Mouse (Mus musculus) lung, postnatal 0 days (tissue): ENCODE measurements around the gene Eif5a. TPM values are rescaled to one million over a fixed set of nuclear protein-coding genes. Genes with fewer than 3 reads are reported as not detected.

ENCODE experiments used
- ATAC-seq: fragments of 200-750 bp; cut with Nextera tagmentation; 2 replicates; pipeline ENCODE4 v1.8.0; 2017; ENCODE audit warnings: moderate library complexity
- DNase-seq: peaks from one replicate; pipeline ENCODE4 v3.0.0-alpha.2; 2016; ENCODE audit warnings: low spot score
- H3K27ac ChIP-seq: fragments of 300-500 bp; sonication (generic); 2 replicates; pipeline ENCODE4 v1.5.1; 2014; ENCODE audit warnings: antibody characterized with exemption, mild to moderate bottlenecking, low read length, mixed read lengths
- H3K27me3 ChIP-seq: fragments of 300-500 bp; sonication (generic); replicated peaks from 2 replicates; pipeline ENCODE4 v1.6.1; 2014; ENCODE audit warnings: low read length, mixed read lengths; ENCODE audit not compliant: insufficient read depth
- H3K36me3 ChIP-seq: fragments of 300-500 bp; sonication (generic); 2 replicates; pipeline ENCODE4 v1.6.1; 2014; ENCODE audit warnings: low read length, mixed read lengths; ENCODE audit not compliant: insufficient read depth
- H3K4me1 ChIP-seq: fragments of 300-500 bp; sonication (generic); 2 replicates; pipeline ENCODE4 v1.6.1; 2014; ENCODE audit warnings: antibody characterized with exemption, low read depth, low read length, mixed read lengths; ENCODE audit not compliant: insufficient read depth
- H3K4me2 ChIP-seq: fragments of 300-500 bp; sonication (generic); replicated peaks from 2 replicates; pipeline ENCODE4 v1.6.1; 2014; ENCODE audit warnings: low read depth, mild to moderate bottlenecking, low read length, moderate library complexity, mixed read lengths
- H3K4me3 ChIP-seq: fragments of 300-500 bp; sonication (generic); 2 replicates; pipeline ENCODE4 v1.5.1; 2014; ENCODE audit warnings: low read depth, low read length
- H3K9ac ChIP-seq: fragments of 300-500 bp; sonication (generic); replicated peaks from 2 replicates; pipeline ENCODE4 v1.6.1; 2014; ENCODE audit warnings: low read depth, mild to moderate bottlenecking
- H3K9me3 ChIP-seq: fragments of 300-500 bp; sonication (generic); 2 replicates; pipeline ENCODE4 v1.6.1; 2016; ENCODE audit warnings: low read length, mixed read lengths
- CTCF ChIP-seq: IDR thresholded peaks from 2 replicates; pipeline ENCODE4 v1.5.1; 2016; ENCODE audit warnings: antibody characterized with exemption, mild to moderate bottlenecking
- EP300 ChIP-seq: IDR thresholded peaks from 2 replicates; pipeline ENCODE4 v1.6.1; 2016; ENCODE audit warnings: antibody characterized with exemption, mild to moderate bottlenecking, control low read depth
- WGBS: fragments of 180-500 bp; shearing (Covaris S2); extraction: QIAGEN DNeasy Blood & Tissue Kit; methylation state at CpG from one replicate; pipeline ENCODE4 v1.1.7; 2014; 5-methylcytosine and 5-hydroxymethylcytosine counted together
- polyA plus RNA-seq: library from polyadenylated mRNA; unstranded; fragments of >200 nt; fragmentation: Nextera tagmentation; extraction: Ambion mirVana; gene quantifications from 2 replicates; pipeline ENCODE4 v1.2.1, GENCODE M21; 2015

Eif5a gene
- polyA plus RNA-seq, 1 experiment from 2014 or later = 815 TPM

DNA sequence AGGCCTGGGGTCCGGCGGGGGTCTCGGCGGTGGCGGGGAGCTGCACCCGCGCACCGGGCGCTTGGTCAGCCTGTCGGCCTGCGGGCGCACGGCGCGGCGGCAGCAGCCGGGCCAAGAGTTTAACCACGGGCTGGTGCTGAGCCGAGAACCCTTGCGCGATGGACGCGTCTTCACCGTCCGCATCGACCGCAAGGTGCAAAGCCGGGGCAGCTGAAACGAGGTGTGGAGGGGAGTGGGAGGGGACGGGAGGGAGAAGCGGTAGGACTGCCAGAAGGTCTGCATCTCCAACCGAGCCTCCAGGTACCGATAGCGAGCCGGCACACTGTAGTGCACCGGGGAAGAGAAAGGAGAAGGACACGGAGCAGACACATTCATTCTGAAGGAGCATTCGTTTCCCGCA, 19.8 kb downstream of the Eif5a start:
- Histone ChIP-seq H3K4me2 (peak overlapping the region; percentile 73), H3K9ac (peak overlapping the region; percentile 65), H3K9me3 (no peaks in the 10 kb centered on the region), H3K4me3 (peak overlapping the region; percentile 82), H3K36me3 (peaks cover 21% of the 10 kb centered on the region), H3K27ac (peak overlapping the region; percentile 93), H3K27me3 (no peaks in the 10 kb centered on the region), H3K4me1 (no peaks in the 10 kb centered on the region)
- no peak for ATAC-seq
- TF ChIP-seq EP300 (no peak), CTCF (peak; percentile 7; the same call in 1 of the 2 replicates)
- under 1% methylated on average over 26 of the region's 39 CpGs for WGBS
- peak; percentile 21 for DNase-seq

DNA sequence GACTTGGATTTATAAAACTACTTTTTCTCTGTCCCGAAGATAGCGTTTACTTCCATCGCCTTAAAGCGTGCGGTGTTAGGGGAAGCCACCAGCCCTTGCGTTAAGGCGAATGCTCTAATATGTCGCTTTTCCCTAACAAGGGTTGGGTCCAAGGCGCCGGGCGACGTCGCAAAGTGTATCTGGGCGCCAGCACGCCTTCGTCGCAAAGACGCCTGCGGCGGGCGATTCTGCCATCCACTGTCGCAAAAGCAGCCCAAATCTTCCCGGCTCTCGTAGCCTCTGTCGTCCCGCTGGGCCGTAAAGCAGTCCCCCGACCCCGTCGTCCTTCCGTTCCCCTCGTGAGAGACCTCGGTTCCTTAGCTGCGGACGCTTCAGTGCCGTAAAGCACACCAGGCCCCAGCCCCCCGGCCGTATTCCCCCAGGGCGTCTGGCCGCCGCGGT, 20.3 kb downstream of the Eif5a start:
- Histone ChIP-seq H3K9ac (peak overlapping the region; percentile 65), H3K4me1 (no peaks in the 10 kb centered on the region), H3K36me3 (peaks cover 15% of the 10 kb centered on the region), H3K9me3 (no peaks in the 10 kb centered on the region), H3K27ac (peak overlapping the region; percentile 93), H3K4me2 (peak overlapping the region; percentile 73), H3K27me3 (no peaks in the 10 kb centered on the region), H3K4me3 (peak overlapping the region; percentile 82)
- under 1% methylated on average over 39 of the region's 42 CpGs for WGBS
- ATAC-seq = peak; percentile 86
- TF ChIP-seq EP300 (peak; percentile 4; the same call in 1 of the 2 replicates), CTCF (no peak)
- DNase-seq = peak; percentile 99

DNA sequence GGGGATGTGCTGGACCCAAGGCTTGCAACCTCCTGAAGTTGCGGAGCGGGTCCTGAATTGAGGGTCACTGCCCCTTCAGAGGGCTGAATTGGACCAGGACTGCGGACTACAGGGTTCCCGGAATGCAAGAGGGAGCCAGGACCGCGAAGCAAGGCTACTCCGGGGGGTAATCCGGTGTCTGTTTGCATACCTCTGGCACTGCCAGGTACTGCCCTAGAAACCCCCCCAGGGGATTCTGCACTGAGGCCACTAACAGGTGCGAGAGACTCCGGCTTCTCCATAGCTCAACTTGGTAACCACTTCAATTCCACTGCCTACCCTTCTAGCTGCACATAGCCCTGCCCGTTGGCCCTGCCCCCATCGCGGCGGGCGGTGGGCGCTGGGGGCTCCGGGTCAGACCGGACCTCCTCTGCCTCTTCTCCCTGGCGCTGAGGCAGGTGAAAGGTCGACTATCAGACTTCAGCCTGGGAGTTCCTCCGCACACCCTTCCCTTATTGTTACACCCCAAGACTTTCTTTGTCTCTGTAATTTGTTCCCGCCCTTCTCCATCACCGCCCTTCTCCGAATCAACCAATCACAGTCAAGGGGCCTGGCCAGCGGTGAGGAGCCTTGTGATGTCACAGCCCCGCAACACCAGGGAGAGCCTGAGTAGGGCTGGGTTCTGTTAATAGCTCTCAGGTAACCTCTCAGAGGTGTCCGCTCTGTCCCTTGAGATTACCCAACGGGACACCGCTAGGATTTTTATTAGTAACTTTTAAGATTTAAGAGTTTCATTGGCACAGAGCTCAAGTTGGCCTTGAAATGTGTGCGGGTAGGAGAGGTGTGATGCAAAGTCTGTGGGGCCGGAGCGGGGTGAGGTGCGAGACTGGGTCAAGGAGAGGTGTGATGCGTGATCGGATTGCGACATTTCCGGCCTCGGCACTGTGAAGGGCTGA, 21.0 kb downstream of the Eif5a start, which contains the start of the genes 2810408A11Rik and Neurl4:
Gene 2810408A11Rik (minus strand): TSS at position 517 of the 935 bp plus-strand sequence.
Gene Neurl4 (plus strand): TSS at position 602 of the 935 bp plus-strand sequence.
- WGBS = under 1% methylated on average over 37 of the region's 38 CpGs
- Histone ChIP-seq H3K27me3 (no peaks in the 10 kb centered on the region), H3K4me2 (peak within 1 kb of the TSS; percentile 73), H3K9ac (peak within 1 kb of the TSS; percentile 65), H3K9me3 (no peaks in the 10 kb centered on the region), H3K4me1 (no peaks in the 10 kb centered on the region), H3K4me3 (peak within 1 kb of the TSS; percentile 82), H3K27ac (peak within 1 kb of the TSS; percentile 93), H3K36me3 (peaks cover 8% of the 10 kb centered on the region; the same call in 1 of the 2 replicates)
- peak; percentile 99 for DNase-seq
- ATAC-seq = peak; percentile 93
- TF ChIP-seq CTCF (no peak), EP300 (peak; percentile 42; the same call in 1 of the 2 replicates)

DNA sequence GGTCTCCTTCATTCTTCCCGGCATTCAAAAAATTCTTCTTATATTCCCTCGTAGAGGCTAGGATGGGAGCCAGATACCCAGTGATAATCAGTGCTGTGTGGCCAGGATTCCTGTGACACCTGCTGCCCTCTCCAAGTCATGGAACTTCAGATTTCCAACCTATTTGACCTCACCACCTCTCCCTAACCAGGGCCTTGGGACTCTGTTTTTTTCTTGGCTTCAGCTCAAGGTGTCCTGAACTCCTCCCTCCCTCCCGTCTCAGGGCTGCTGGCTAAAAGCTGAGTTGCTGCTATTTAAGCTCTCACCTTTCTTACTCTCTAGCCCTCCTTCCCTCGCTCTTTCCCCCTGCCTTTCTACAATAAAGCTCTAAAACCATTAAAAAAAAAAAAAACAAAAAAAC, 21.9 kb downstream of the Eif5a start:
- Histone ChIP-seq H3K4me3 (peak overlapping the region; percentile 82; the same call in 1 of the 2 replicates), H3K4me1 (no peaks in the 10 kb centered on the region), H3K27ac (no peak overlapping the region), H3K27me3 (no peaks in the 10 kb centered on the region), H3K9me3 (no peaks in the 10 kb centered on the region), H3K4me2 (peak overlapping the region; percentile 73; the same call in 1 of the 2 replicates), H3K36me3 (peaks cover 3% of the 10 kb centered on the region; the same call in 1 of the 2 replicates), H3K9ac (no peak overlapping the region)
- no peak for ATAC-seq
- 28% methylated on average over 4 of the region's 4 CpGs for WGBS
- TF ChIP-seq EP300 = no peak
- no peak for TF ChIP-seq CTCF
- peak; percentile 54 for DNase-seq

DNA sequence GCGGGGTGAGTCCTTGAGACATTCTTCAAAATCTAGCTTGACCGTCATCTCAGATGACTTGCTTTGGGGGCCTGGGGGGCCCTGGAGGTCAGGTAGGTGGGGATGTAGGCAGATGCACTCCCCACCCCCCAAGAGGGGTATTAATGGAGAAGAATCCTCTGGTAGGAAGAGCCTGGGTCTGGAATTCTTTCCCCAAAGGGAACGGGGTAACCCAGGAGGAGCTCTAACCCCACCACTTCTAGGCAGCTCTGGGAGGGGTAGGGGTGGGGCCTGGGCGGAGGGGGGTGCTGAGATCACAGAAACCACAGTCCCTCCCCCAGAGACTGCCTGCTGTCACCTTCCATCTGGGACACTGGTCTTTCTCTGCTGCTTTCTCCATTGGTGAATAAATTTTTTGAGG, 26.5 kb downstream of the Eif5a start, which contains the start of gene Acap1:
Gene Acap1 (minus strand): TSS at position 249 of the 400 bp plus-strand sequence.
- H3K4me3 ChIP-seq = no peak within 1 kb of the TSS

DNA sequence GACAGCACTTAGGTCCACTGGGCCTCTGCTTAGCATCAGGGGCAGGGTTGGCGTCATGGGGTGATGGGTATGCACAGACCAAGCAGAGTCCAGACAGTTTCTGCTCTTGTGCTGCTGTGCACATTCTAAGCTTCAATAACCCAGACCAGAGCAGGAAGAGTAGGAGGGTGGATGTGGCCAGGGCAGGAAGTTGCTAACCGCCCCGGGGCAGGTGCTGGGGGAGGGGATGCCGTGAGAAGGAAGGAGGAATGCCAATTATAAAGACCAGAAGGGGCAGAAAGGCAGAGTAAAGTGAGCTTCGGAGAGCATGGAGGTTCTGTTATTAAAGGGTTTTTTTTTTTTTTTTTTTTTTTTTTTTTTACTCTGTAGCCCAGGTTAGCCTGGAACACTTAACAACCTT, 27.1 kb downstream of the Eif5a start:
- no peaks in the 10 kb centered on the region for H3K36me3 ChIP-seq
- no peak overlapping the region for H3K27ac ChIP-seq
- H3K4me3 ChIP-seq = no peak overlapping the region
- TF ChIP-seq EP300 = no peak
- TF ChIP-seq CTCF = no peak
- H3K9me3 ChIP-seq = no peaks in the 10 kb centered on the region
- peaks cover 9% of the 10 kb centered on the region; the same call in 1 of the 2 replicates for H3K4me1 ChIP-seq
- WGBS = 69% methylated on average over 5 of the region's 5 CpGs
- H3K9ac ChIP-seq = no peak overlapping the region
- no peak for ATAC-seq
- no peak overlapping the region for H3K4me2 ChIP-seq
- peak; percentile 23 for DNase-seq
- no peaks in the 10 kb centered on the region for H3K27me3 ChIP-seq

More for the DNA sequence above, 26.5 kb downstream of the Eif5a start, which contains the start of gene Acap1:
- 72% methylated on average over 4 of the region's 4 CpGs for WGBS
- DNase-seq = no peak
- Histone ChIP-seq H3K9me3 (no peaks in the 10 kb centered on the region), H3K27me3 (no peaks in the 10 kb centered on the region), H3K4me2 (no peak within 1 kb of the TSS), H3K4me1 (peaks cover 9% of the 10 kb centered on the region; the same call in 1 of the 2 replicates), H3K27ac (no peak within 1 kb of the TSS), H3K36me3 (no peaks in the 10 kb centered on the region), H3K9ac (no peak within 1 kb of the TSS)
- ATAC-seq = no peak
- TF ChIP-seq EP300 (no peak), CTCF (no peak)
